Comparison of ENCODE assay signal across 17 mouse cellular contexts in the genomic region with DNA sequence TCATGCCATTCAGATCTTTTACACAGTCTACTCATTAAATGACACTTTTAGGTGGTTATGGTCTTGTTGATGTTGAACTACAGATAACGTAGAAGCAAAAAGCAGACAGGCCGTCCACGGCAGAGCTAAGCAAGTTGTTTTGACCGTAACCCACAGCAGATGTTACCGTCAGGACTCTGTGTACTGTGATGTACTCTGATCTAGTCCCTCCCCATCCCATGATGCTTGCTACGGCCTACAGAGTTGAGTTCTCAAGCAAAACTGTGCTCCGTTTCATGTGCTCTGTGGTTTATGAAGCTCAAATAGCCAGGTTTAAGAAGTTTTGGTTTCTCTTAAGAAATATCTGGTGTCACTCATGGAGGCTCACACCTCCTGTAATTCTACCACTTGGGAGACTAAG.
DNase-seq lines count a peak whose midpoint lies in the region; ATAC-seq lines count a peak whose summit lies in the region.
"Had no signal": no experiment of that assay in that cellular context is flagged by ENCODE, and none has a peak within 500 bp of the region (broad histone marks: within the 10 kb centered on the region; RNA-seq: fewer than 3 reads in every experiment).

No protein-coding gene starts in this region.

- DNase-seq in heart, adult 11 months = peak; percentile 76
- no peak for DNase-seq in heart, postnatal 10 days
- DNase-seq in thymus, postnatal 36 days = peak; percentile 48 to 56
- no peak for DNase-seq in layer of hippocampus, postnatal 36 days
- DNase-seq in layer of hippocampus, adult 9-11 months = no peak
- DNase-seq in cerebellum, adult 11 months = no peak
- DNase-seq: adrenal gland, postnatal 14 days; cerebellum, adult 9-10 months; forebrain, postnatal 0 days; gastrocnemius, postnatal 36 days; heart, postnatal 36 days; kidney, postnatal 25 days; liver, embryonic 13.5 days; lung, postnatal 14 days; right cerebral cortex, postnatal 4 days had no signal

- peak; percentile 60 for ATAC-seq in activated CD4-positive, CD25-positive, alpha-beta regulatory T cell, adult 4 months
- ATAC-seq in neutrophil, adult 5-6 weeks (ENCODE audit: extremely low read depth, insufficient number of reproducible peaks, low FRiP score, poor library complexity, severe bottlenecking) = peak; percentile 38; the same call in 1 of the 2 replicates

- intact Hi-C loops in heart, postnatal 10 days (cut with DNase I) = no loop called here

Comparison
In these comparisons a context has a peak if more than half of its experiments do, and no peak if none do; other contexts are left out.
1. DNase-seq: peak in heart, adult 11 months (single experiment) and thymus, postnatal 36 days (2 of 2); none in heart, postnatal 10 days (0 of 2), layer of hippocampus, postnatal 36 days (0 of 2), layer of hippocampus, adult 9-11 months (single experiment) and cerebellum, adult 11 months (single experiment).